Mouse (Mus musculus): ENCODE measurements at regions not wholly inside any gene's neighbourhood (a gene's known extent, or its start where the extent isn't known, plus 50 kb on each side); places are given as distances from the start of the nearest gene placed in this dataset.

GRCm38 (mm10) chr16:69800955-69801598 is 62.5 kb downstream of the Speer2 start:
- no peak for DNase-seq

GRCm38 (mm10) chr16:69796299-69796698 is 67.2 kb downstream of the Speer2 start:
- DNase-seq = no peak

DNA sequence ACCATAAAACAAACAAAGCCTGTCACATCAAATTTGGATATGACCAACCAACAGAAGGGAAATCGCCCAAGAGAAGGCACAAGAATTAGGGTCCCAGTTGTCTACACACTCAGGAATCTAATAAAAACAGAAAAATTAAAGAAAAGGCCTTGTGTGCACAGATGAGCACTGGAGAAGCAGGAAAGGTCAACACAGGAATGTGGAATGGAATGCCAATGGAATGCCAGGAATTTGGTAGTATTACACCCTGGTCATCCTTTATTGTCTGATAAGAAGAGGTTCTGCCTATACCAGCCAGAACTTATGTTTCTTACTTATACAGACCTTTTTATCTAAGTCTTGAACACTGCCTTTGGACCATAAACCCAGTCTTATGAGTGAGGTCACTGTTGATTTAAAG is 72.9 kb downstream of the Speer2 start:
- no peak for DNase-seq

- DNase-seq = peak in 1 of 2 experiments; percentile 3
Measured at GRCm38 (mm10) chr16:69770768-69771167, 92.8 kb downstream of the Speer2 start.

Measured in layer of hippocampus, postnatal 36 days (tissue).